Mouse (Mus musculus) frontal cortex, adult (tissue): ENCODE data around the gene Slc38a1.

Experiments used
- ATAC-seq: cut with Nextera tagmentation; 2 replicates; pipeline ENCODE4 v1.9.2; 2017; ENCODE audit warnings: mild to moderate bottlenecking, moderate library complexity, mixed read lengths; ENCODE audit not compliant: low TSS enrichment

Slc38a1 gene

DNA sequence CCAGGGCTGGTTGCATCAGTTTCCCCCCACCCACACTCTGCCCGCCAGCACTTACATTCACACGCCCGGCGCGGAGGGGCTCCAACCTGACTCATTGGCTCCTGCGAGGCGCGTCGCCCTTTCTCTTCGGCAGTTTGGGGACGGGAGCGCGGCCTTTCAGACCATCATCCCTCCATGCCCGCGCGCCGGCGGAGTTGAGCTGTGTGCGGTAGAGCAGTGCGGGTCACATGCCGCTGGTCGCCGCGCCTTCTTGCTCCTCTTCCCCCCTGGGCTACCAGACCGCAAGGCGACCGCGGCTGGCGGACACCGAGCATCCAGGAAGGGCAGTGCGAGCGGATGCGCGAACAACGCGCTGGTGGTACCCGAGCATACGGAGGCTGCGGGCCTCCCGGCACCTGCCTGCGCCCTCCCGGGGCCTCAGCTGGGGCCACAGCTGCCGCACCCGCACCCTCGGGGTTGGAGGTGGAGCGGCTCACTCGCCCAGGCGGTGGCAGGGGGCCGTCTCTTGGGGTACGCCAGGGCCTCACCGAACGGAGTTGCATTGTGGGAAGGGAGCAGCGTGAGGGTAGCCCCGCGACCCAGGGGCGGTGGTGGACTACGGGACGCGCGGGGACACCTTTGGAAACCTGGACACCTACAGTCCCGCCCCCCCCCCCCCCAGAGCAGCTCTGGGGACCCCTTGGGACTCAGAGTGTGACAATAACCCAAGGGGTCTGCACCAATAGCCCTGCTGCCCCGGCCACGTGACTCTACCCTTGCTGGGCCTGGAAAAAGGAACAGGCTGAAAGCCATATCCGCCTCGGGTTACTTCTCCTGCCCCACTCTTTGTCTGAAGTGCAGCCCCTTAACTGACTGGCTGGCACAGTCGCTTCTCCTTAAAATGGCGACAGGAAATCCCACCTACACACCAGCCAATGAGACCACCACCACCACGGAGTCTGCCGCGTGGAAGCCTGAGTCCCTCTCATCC, at the start of gene Slc38a1:
Slc38a1 (minus strand) TSS at position 478 of the 970 bp plus-strand sequence.
- ATAC-seq: peak; percentile 45

DNA sequence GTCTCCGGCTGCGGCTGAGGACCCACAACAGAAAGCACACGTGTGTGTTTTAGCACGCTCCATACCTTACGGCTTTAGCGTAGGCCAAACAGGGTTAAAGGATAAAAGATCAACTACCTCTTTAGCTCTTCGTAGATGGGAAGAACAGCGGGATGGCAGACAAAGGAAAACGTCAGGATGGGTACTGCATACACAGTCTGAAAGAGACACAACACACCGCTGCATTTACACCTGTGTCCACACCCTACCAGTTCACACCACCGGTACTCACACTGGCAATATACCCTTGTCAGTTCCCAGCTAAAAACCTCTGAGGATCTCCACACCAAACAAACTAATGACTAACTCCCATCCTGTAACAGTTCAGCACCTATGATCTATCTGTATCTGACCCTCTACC, 49.7 kb upstream of the Slc38a1 start:
- no peak for ATAC-seq

DNA sequence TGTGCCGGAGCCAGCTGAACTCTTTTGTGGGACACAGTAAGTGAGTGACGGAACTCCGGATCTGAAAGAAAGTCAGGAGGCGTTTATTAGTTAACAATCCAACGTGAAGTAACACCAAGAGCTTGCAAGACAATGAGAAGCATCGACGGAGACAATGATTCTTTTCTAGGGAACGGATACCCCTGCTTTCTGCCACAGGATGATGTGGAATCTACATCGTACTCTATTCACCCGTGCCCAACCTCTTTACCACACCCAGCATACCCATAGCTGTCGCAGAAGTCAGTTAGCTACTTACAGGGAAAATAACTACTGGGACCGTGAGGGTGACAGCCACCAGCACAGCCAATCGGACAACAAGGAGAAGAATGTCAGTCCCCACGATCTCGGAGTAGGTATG, 48.7 kb upstream of the Slc38a1 start:
- ATAC-seq: no peak

GRCm38 (mm10) chr15:96690829-96691228, 48.1 kb upstream of the Slc38a1 start:
- ATAC-seq: no peak

GRCm38 (mm10) chr15:96689919-96690318, 47.2 kb upstream of the Slc38a1 start:
- no peak for ATAC-seq

DNA sequence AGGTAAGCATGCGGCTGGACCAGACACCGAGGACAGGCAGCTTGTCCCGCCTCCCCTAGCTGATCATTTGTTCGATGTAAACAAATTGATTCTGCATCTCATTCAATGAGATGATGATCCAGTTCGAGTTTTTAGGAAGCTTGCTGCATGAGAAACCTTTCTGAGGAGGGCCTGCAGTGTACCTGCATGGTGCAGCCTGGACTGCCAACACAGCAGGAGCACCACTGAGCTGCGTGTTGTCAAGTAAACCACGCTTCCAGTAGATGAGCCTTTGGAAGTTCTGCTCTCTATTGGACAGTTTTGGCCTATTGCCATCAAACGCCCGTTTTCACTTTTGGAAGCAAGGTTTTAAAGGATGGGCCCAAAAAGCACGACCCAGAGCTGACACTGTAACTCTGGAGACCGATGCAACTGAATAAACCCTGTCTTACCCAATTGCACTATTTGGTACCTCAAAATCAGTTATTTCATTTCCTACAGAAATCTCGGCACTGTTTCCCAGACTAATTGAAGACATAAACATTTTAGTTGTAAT, 46.1 kb upstream of the Slc38a1 start:
- ATAC-seq: no peak

- ATAC-seq: 0 out of 2 replicates have a peak, but pooled peaks have one; percentile 17
Measured at GRCm38 (mm10) chr15:96688036-96688435, 45.3 kb upstream of the Slc38a1 start.

- ATAC-seq: no peak
Measured at GRCm38 (mm10) chr15:96687366-96687765, 44.7 kb upstream of the Slc38a1 start.

- no peak for ATAC-seq
Measured at GRCm38 (mm10) chr15:96686201-96687159, 43.8 kb upstream of the Slc38a1 start.

DNA sequence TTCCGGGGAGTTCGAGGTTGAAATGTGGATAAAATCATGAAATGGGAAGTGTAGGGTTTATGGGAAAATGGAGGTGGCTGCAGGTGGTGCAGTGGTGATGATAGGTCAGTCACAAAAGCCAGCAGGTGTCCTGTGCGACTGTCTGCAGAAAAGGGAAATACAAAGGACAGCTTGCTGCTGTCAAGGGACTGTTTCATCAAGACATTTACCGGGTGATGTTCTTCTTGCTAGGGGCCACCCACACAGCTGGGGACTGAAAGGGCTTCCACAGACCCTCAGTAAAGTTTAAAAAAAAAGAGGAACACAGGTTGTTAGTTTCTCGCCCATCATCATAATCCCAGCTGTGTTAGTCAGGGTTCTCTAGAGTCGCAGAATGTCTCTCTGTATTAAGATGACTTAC, 42.6 kb upstream of the Slc38a1 start:
- ATAC-seq: no peak

DNA sequence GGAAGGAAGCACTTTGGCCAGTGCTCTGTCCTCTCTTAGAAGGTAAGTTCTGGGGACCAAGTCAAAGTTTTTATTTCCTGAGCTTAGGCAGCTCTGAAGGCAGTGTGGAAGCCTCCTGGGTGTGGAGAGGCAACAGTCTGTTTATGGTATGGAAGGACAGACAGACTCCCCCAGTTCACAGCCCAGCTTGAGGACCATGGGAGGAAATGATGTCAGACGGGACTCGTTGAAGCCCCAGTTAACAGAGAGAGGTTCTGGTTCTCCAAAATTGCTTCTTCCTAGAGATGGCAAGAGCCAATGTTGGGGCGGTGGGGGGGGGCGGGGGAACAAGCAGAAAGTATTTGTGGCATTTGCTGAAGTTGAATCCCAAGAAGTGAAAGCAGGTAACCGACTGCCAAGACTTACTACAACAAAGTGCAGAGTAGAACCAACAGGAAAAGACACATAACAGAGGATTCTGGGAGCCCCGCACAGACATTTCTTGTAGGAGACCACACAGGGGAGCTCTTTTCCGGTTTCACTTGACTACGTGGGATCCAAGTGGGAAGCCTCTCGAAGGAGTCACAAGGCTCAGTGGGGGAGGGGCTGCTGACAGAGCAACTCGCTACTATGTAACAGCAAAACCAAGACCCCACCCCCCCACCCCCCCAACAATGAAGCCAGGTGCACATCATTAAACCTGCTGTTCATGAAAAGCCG, 41.6 kb upstream of the Slc38a1 start:
- ATAC-seq: peak; percentile 74; the same call in 1 of the 2 replicates

- no peak for ATAC-seq
Measured at GRCm38 (mm10) chr15:96678871-96679773, 36.4 kb upstream of the Slc38a1 start.

GRCm38 (mm10) chr15:96676518-96676917, 33.8 kb upstream of the Slc38a1 start:
- no peak for ATAC-seq

DNA sequence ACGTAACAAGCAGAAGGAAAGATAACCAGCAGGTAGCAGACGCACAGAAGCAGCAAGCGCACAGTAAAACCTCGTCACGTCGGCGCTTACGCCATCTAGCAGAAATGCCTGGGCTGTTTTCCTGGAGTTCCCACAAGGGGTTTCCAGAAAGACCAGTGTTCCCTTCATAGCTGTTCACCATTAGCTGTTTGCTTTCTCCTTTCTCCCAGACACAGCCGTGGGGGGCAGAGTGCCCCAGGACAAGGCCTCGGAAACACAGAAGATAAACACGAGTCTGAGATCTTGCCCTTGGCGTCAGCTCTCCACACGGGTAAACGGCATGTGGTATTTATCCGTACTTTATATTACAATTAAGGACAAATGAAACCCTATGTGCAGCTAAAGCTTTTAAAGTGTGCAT, 33.0 kb upstream of the Slc38a1 start:
- no peak for ATAC-seq

DNA sequence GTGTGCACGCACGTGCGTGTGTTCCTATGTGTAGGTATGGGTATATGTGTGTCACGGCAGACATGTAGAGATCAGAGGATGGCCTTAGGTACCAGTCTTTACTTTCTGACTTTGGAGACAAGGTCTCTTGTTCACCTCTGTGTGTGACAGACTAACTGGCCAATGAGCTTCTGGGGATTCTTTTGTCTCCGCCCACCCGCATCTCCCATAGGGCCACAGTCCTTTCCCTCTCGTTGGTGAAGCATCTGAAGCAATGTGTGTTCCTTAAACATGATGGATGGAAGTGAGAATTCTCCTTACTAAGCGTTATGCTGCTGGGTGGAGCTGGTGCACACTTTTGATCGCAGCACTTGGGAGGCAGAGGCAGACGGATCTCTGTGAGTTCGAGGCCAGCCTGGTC, 32.3 kb upstream of the Slc38a1 start:
- ATAC-seq: no peak

DNA sequence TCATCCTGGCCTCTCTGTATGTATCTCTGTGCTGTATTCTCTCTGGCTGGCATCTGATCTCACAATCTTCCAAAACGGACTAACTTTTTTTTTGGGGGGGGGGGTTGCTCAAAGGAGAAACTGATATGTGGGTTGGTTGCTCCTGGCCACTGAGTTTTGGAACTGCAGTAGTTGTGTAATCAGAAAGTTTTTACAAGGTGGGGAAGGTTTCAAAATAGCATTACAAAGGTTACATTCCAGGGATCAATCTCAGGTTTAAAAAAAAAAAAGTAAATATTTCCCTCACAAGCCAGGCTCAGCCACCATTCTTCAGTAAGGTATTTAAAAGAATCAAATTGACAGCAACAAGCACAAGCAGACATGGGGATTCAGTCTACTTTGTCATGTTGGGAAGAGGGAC, 31.4 kb upstream of the Slc38a1 start:
- no peak for ATAC-seq

GRCm38 (mm10) chr15:96669721-96670120, 27.0 kb upstream of the Slc38a1 start:
- no peak for ATAC-seq

- peak; percentile 87; the same call in 1 of the 2 replicates for ATAC-seq
Measured at GRCm38 (mm10) chr15:96666663-96667062, 23.9 kb upstream of the Slc38a1 start.

- ATAC-seq: peak; percentile 94
Measured at GRCm38 (mm10) chr15:96665889-96666288, 23.2 kb upstream of the Slc38a1 start.

DNA sequence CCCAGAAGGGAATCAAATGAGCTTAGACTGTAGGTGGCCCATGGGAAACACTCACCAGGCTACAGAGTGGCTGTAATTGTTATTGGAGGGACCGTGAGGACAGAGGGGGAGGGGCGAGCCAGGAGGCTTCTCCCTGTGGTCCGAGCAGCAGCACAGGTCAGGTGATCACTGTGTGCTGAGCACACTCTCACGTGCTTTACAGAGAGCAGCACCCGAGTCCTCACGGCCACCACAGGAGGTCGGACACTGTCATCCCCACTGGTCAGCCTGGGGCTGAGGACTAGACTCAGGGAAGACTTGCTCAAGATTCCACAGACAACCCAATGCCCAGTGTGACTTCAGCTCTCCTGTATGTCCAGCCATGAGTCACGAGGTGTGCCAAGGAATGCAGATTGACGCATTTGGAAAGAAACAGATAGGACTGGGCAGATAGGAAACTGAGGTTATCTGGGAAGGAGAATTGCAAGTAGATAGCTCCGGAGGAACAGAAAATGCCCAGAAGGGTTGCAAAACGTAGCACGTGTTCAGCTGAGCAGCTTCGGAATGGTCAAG, 18.0 kb upstream of the Slc38a1 start:
- no peak for ATAC-seq
